Mouse (Mus musculus): ENCODE data around the gene Rapgef4.

DNA sequence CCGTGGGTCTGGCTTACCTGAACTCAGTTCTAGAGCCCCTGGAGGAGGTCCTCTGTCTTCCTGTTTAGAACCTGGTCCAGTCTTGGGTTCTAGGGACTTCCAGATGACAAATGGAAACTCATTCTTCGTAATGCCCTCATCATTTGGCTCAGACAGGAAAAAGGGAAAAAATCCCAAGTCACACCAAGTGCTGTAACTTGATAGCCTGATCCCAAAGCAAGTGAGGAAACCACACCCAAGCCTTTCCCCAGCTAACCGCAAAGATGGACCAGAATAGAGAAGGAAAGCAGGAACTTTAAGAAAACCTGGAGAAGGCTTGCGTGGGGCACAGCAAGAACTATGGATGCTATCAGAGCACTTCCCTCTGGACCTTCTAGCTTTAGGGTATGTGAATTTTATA is 167.6 kb downstream of the Rapgef4 start:
- no peak for TF ChIP-seq GATA1 (IDR thresholded peaks at IDR 0.05; ENCODE audit: low read length)
- no peak for TF ChIP-seq TAL1 (IDR thresholded peaks at IDR 0.05; ENCODE audit: low read length)
